Mouse (Mus musculus) cerebellum, adult 2 months (tissue): ENCODE data around the gene Tbx5.

Experiments
- CTCF ChIP-seq: fragments of 200-500 bp; IDR thresholded peaks from 2 replicates; pipeline ENCODE4 v1.5.1; 2011; ENCODE audit warnings: low read depth, mild to moderate bottlenecking, control low read depth, low read length, moderate library complexity, borderline replicate concordance; ENCODE audit not compliant: insufficient read depth
- POLR2A ChIP-seq: fragments of 200-500 bp; IDR thresholded peaks from 2 replicates; pipeline ENCODE4 v1.6.1; 2011; ENCODE audit warnings: low read length, control low read depth, borderline replicate concordance; ENCODE audit not compliant: insufficient read depth

GRCm38 (mm10) chr5:119830611-119831010 is 1.9 kb upstream of the Tbx5 start:
- no peak for TF ChIP-seq CTCF
- TF ChIP-seq POLR2A: no peak
